10 mouse cellular contexts compared by ENCODE assay signal in genomic region chr2:151999669-152000290, GRCm38 (mm10). TPM values are rescaled to one million over a fixed set of nuclear protein-coding genes. Genes with fewer than 3 reads are reported as not detected.
DNase-seq lines count a peak whose midpoint lies in the region; ATAC-seq and TF ChIP-seq lines count a peak whose summit lies in the region.
"Had no signal": no experiment of that assay in that cellular context is flagged by ENCODE, and none has a peak within 500 bp of the region (broad histone marks: within the 10 kb centered on the region; RNA-seq: fewer than 3 reads in every experiment).

No protein-coding gene starts in this region.

- no peak overlapping the region for H3K27ac ChIP-seq in ES-E14 (ENCODE audit: insufficient read depth, low read depth, low read length, poor library complexity, severe bottlenecking)
- no peak overlapping the region for H3K27ac ChIP-seq in kidney, embryonic 14.5 days (ENCODE audit: low read depth, low read length)
- H3K27ac ChIP-seq in lung, postnatal 0 days (ENCODE audit: low read length) = no peak overlapping the region
- H3K27ac ChIP-seq in hindbrain, embryonic 13.5 days = no peak overlapping the region
- H3K27ac ChIP-seq: embryonic facial prominence, embryonic 13.5 days; hindbrain, embryonic 15.5 days had no signal

- H3K4me3 ChIP-seq in ES-E14 (ENCODE audit: insufficient read depth in 1 of 2, low read depth in 1 of 2, low read length in 2 of 2, poor library complexity in 1 of 2, severe bottlenecking in 1 of 2) = peak overlapping the region; percentile 53 to 57
- peak overlapping the region; percentile 12; the same call in 1 of the 2 replicates for H3K4me3 ChIP-seq in kidney, embryonic 14.5 days (ENCODE audit: low read length)
- no peak overlapping the region for H3K4me3 ChIP-seq in lung, postnatal 0 days (ENCODE audit: low read depth, low read length)
- no peak overlapping the region for H3K4me3 ChIP-seq in hindbrain, embryonic 13.5 days
- H3K4me3 ChIP-seq: embryonic facial prominence, embryonic 13.5 days; hindbrain, embryonic 15.5 days had no signal

- H3K27me3 ChIP-seq in kidney, embryonic 14.5 days (ENCODE audit: control insufficient read depth, insufficient read depth, low read length) = peaks cover 36% of the 10 kb centered on the region
- no peaks in the 10 kb centered on the region for H3K27me3 ChIP-seq in lung, postnatal 0 days (replicated peaks; ENCODE audit: insufficient read depth, low read length)
- H3K27me3 ChIP-seq in hindbrain, embryonic 13.5 days = peaks cover 62% of the 10 kb centered on the region

- peak overlapping the region; percentile 29 for H3K4me2 ChIP-seq in kidney, embryonic 14.5 days (replicated peaks; ENCODE audit: low read depth, low read length)
- H3K4me2 ChIP-seq in lung, postnatal 0 days (replicated peaks; ENCODE audit: low read depth, low read length) = peak overlapping the region; percentile 38
- H3K4me2 ChIP-seq in hindbrain, embryonic 13.5 days = no peak overlapping the region
- H3K4me2 ChIP-seq: embryonic facial prominence, embryonic 13.5 days; hindbrain, embryonic 15.5 days had no signal

- peaks cover 15 to 27% of the 10 kb centered on the region in 2 experiments for H3K4me1 ChIP-seq in ES-E14 (ENCODE audit: control insufficient read depth in 2 of 2, insufficient read depth in 2 of 2, low read length in 2 of 2, poor library complexity in 1 of 2)
- peaks cover 16% of the 10 kb centered on the region for H3K4me1 ChIP-seq in kidney, embryonic 14.5 days (ENCODE audit: control insufficient read depth, insufficient read depth, low read length)
- peaks cover 5% of the 10 kb centered on the region; the same call in 1 of the 2 replicates for H3K4me1 ChIP-seq in lung, postnatal 0 days (ENCODE audit: insufficient read depth, low read depth, low read length)
- H3K4me1 ChIP-seq in hindbrain, embryonic 13.5 days (replicated peaks) = peaks cover 18% of the 10 kb centered on the region

- TF ChIP-seq EP300 in lung, postnatal 0 days (IDR thresholded peaks at IDR 0.05) = no peak

- DNase-seq in heart, adult 11 months = peak; percentile 93
- no peak for DNase-seq in heart, postnatal 36 days
- no peak for DNase-seq in ES-E14 (ENCODE audit: low read depth, low spot score)
- peak; percentile 73 for DNase-seq in lung, postnatal 0 days (ENCODE audit: low spot score)
- no peak for DNase-seq in layer of hippocampus, adult 9-11 months
- no peak for DNase-seq in frontal cortex, postnatal 36 days (ENCODE audit: low spot score in 2 of 2)

- peak; percentile 14; the same call in 1 of the 2 replicates for ATAC-seq in kidney, embryonic 14.5 days (ENCODE audit: low FRiP score, low TSS enrichment)
- peak; percentile 58 for ATAC-seq in lung, postnatal 0 days
- no peak for ATAC-seq in hindbrain, embryonic 13.5 days (ENCODE audit: low FRiP score)

- in situ Hi-C loops in ES-E14 (cut with MboI; ENCODE audit: low sequenced_read_pairs in 2 of 2, unreplicated experiment in 2 of 2) = loop anchor here in 1 of 2 experiments (10.0 kb wide), 1 partner anchor 125 kb away; no protein-coding TSS in a partner anchor

- intact Hi-C loops in heart, postnatal 36 days (cut with DNase I) = loop anchor here (10.0 kb wide), 1 partner anchor 255 kb away; the partner anchor contains the start of gene Psmf1

- H3K9ac ChIP-seq in ES-E14 (ENCODE audit: insufficient read depth, low read depth, low read length, poor library complexity, severe bottlenecking) = no peak overlapping the region; the same call in 1 of the 2 replicates
- H3K9ac ChIP-seq in kidney, embryonic 14.5 days (ENCODE audit: low read depth, low read length) = no peak overlapping the region
- no peak overlapping the region; the same call in 1 of the 2 replicates for H3K9ac ChIP-seq in lung, postnatal 0 days (replicated peaks; ENCODE audit: low read depth)
- no peak overlapping the region for H3K9ac ChIP-seq in hindbrain, embryonic 13.5 days
- H3K9ac ChIP-seq: embryonic facial prominence, embryonic 13.5 days; hindbrain, embryonic 15.5 days had no signal

- H3K36me3 ChIP-seq in ES-E14 (ENCODE audit: control insufficient read depth, insufficient read depth, low read length, poor library complexity, severe bottlenecking) = no peaks in the 10 kb centered on the region
- H3K36me3 ChIP-seq in kidney, embryonic 14.5 days (ENCODE audit: control insufficient read depth, insufficient read depth, low read length) = no peaks in the 10 kb centered on the region
- no peaks in the 10 kb centered on the region for H3K36me3 ChIP-seq in lung, postnatal 0 days (ENCODE audit: insufficient read depth, low read length)
- H3K36me3 ChIP-seq in hindbrain, embryonic 13.5 days = no peaks in the 10 kb centered on the region
- H3K36me3 ChIP-seq: embryonic facial prominence, embryonic 13.5 days; hindbrain, embryonic 15.5 days had no signal

- no peaks in the 10 kb centered on the region for H3K9me3 ChIP-seq in ES-E14 (ENCODE audit: control insufficient read depth, insufficient read depth, low read depth, low read length)
- H3K9me3 ChIP-seq in kidney, embryonic 14.5 days (ENCODE audit: control insufficient read depth, low read length) = no peaks in the 10 kb centered on the region
- no peaks in the 10 kb centered on the region for H3K9me3 ChIP-seq in lung, postnatal 0 days (ENCODE audit: low read length)
- no peaks in the 10 kb centered on the region for H3K9me3 ChIP-seq in hindbrain, embryonic 13.5 days
- H3K9me3 ChIP-seq: embryonic facial prominence, embryonic 13.5 days; hindbrain, embryonic 15.5 days had no signal

- WGBS in kidney, embryonic 14.5 days = 8% methylated on average over 20 of the region's 20 CpGs
- WGBS in lung, postnatal 0 days = 12% methylated on average over 20 of the region's 20 CpGs
- 9% methylated on average over 20 of the region's 20 CpGs for WGBS in hindbrain, embryonic 13.5 days

- TF ChIP-seq CTCF in lung, postnatal 0 days (IDR thresholded peaks at IDR 0.05) = peak; percentile 15; the same call in 1 of the 2 replicates

TF ChIP-seq in ES-E14, 5 proteins besides CTCF, POLR2A, EP300 and RAD21:
- TF ChIP-seq CHD2 (IDR thresholded peaks at IDR 0.05; ENCODE audit: low read depth, low read length) (no peak), ZNF384 (IDR thresholded peaks at IDR 0.05; ENCODE audit: low read depth, low read length) (no peak), HCFC1 (IDR thresholded peaks at IDR 0.05; ENCODE audit: borderline replicate concordance, insufficient read depth, low read length) (no peak), MAFK (IDR thresholded peaks at IDR 0.05; ENCODE audit: insufficient read depth, low read depth, low read length) (no peak), ZC3H11A (IDR thresholded peaks at IDR 0.05; ENCODE audit: borderline replicate concordance, low read depth, low read length) (no peak)

RNA-seq across cellular contexts. Expression of gene Slc52a3, which starts 3.5 kb away (rescaled TPM):
- total RNA-seq in heart, postnatal 36 days (2021) = 1 to 10 TPM; 1.2 to 2.4 TPM
- total RNA-seq in ES-E14 (2012; rRNA removed) = 4.4 and 7.3 TPM in 2 replicates
- polyA plus RNA-seq in kidney, embryonic 14.5 days (2014; fragmentation: Nextera tagmentation; extraction: Ambion mirVana) = 3.4 and 6.8 TPM in 2 replicates
- 26.0 and 26.7 TPM in 2 replicates for polyA plus RNA-seq in lung, postnatal 0 days (2015; fragmentation: Nextera tagmentation; extraction: Ambion mirVana)
- 0.55 and 1.2 TPM in 2 replicates for polyA plus RNA-seq in hindbrain, embryonic 13.5 days (2015; fragmentation: Nextera tagmentation; extraction: Ambion mirVana)

RNA-seq across cellular contexts. Expression of gene Fam110a, which starts 19.8 kb away (rescaled TPM):
- total RNA-seq in heart, postnatal 36 days (2021) = 1 to 10 TPM; 3.4 to 5.7 TPM
- total RNA-seq in ES-E14 (2012; rRNA removed) = 5.8 and 6.3 TPM in 2 replicates
- polyA plus RNA-seq in kidney, embryonic 14.5 days (2014; fragmentation: Nextera tagmentation; extraction: Ambion mirVana) = 19.7 and 29.9 TPM in 2 replicates
- polyA plus RNA-seq in lung, postnatal 0 days (2015; fragmentation: Nextera tagmentation; extraction: Ambion mirVana) = 34.8 and 36.3 TPM in 2 replicates
- 68.1 and 71.4 TPM in 2 replicates for polyA plus RNA-seq in hindbrain, embryonic 13.5 days (2015; fragmentation: Nextera tagmentation; extraction: Ambion mirVana)

Comparison
In these comparisons a context has a peak if more than half of its experiments do, and no peak if none do; other contexts are left out.
1. DNase-seq: peak in heart, adult 11 months (single experiment) and lung, postnatal 0 days (single experiment); none in heart, postnatal 36 days (0 of 2), ES-E14 (single experiment), layer of hippocampus, adult 9-11 months (single experiment) and frontal cortex, postnatal 36 days (0 of 2).
2. H3K4me3 ChIP-seq: peak in ES-E14 (2 of 2) and kidney, embryonic 14.5 days (single experiment); none in lung, postnatal 0 days (single experiment) and hindbrain, embryonic 13.5 days (single experiment).